Mouse (Mus musculus): ENCODE data around the gene Tmem175.
A peak's percentile ranks its signal among the peaks of the same experiment; 100 is the strongest.

Tmem175 gene

DNA sequence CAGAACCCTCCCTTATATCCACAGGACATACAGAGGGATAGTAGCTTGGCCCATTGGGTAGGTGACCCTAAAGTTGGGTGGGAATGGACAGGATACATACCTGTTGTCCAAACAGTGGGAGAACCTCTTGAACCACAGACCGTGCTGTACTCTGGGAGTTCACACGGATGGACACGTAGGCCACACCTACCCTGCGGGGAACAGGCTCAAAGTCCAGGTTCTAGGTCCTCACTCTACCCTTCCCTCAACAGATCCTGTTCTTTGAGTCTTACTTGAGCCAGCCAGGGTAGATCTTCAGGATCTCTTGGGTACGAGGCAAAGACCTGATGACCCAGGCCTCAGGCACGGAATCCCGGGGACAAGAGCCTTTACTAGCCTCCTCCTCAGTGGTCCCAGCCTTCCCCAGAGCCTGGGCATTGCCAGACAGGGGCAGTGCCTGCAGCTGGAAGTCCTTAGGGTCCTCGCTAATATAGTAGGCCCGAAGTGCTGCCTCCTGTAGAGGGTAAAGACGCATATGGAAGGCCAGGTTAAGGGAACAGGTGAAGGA lies 24.9 kb downstream of the Tmem175 start:
- no peak for DNase-seq (ENCODE audit: low spot score)

DNA sequence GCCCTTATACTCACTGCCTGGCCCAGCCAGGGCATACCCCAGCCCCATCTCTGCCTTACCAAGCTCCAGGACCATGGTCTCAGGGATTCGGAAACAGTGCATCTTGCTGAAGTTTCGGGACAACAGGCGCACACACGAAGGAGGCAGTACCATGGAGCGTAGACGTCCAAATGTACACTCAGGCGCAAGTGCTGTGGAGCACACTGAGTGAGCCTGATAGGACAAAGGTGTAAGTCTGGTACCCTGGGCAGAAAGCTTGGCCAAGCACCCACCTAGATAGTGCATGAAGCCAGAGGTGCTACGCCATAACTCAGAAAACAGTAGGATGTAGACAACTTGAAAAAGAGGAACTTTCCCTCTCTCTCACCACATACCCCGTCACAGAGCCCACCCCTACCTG lies 25.8 kb downstream of the Tmem175 start:
- no peak for DNase-seq (ENCODE audit: low spot score)

DNA sequence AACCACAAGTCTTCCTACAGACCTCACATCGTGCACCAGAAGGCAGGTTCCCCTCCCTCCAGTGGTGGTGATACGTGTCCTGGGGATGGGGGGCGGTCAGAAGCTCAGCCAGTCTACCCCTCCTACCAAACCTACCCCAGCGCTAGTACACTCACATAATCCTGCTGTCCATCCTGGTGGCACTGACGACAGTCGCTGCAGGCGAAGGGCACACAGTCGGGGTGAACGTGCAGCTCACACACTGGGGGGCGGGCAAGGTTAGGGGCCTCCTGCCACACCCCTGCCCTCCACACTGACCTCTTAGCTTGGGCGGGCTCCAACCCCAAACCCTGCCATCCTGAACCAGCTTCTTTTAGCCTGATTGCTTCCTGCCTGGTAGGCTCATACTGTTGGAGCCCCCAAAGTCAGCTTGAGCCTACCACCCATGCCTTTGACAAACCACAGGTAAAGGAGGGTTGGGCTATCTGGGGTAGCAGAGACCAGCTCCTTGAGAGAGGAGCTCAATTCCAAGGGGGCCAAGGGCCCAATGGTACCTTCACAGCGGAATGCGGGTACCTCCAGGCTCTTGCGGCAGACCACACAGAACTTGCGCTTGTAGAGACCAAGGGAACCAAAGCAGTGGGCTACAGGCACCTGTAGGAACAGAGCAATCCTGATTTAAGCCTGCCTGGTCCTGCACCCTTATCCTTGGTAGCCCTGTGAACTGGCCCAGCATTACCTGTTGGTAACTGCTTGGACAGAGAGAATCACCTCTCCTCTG lies 26.5 kb downstream of the Tmem175 start:
- no peak for DNase-seq (ENCODE audit: low spot score)

DNA sequence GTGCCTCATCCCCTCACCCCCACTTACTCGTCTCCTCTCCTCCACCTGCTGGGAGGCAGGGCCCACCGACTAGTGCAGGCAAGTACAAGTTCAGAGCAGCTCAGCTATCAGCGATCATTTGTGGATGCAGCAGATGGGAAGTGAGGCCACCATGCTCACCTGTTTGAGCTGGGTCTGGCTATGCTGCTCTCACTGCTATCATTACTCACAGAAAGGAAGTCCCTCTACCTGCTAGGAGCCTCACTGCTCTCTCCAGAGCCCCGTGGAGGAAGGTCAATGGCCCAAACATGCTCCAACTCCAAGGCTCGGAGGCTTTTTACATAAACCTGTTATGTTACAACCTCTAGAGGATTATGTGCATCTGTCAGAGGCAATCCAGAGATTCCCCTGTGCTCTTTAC lies 27.8 kb downstream of the Tmem175 start:
- DNase-seq (ENCODE audit: low spot score): no peak

DNA sequence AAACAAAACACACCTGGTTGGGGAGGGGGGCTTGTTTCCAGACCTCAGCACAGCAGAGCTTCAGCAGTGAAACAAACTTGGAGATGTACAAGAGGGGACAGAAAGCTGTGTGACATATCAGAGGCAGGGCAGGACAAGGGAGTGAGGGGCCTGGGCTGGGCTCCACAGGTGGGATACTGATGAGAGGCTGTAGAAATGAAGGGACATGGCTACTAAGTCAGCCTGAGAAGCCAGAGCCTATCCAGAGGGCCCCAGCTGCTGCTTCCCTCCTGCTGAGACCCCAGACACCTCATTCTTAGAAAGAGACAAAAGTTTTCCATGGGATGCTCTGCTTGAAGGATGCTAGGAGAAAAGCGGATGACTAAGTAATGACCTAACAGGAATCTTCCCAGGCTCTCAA lies 29.0 kb downstream of the Tmem175 start:
- DNase-seq (ENCODE audit: low spot score): no peak

DNA sequence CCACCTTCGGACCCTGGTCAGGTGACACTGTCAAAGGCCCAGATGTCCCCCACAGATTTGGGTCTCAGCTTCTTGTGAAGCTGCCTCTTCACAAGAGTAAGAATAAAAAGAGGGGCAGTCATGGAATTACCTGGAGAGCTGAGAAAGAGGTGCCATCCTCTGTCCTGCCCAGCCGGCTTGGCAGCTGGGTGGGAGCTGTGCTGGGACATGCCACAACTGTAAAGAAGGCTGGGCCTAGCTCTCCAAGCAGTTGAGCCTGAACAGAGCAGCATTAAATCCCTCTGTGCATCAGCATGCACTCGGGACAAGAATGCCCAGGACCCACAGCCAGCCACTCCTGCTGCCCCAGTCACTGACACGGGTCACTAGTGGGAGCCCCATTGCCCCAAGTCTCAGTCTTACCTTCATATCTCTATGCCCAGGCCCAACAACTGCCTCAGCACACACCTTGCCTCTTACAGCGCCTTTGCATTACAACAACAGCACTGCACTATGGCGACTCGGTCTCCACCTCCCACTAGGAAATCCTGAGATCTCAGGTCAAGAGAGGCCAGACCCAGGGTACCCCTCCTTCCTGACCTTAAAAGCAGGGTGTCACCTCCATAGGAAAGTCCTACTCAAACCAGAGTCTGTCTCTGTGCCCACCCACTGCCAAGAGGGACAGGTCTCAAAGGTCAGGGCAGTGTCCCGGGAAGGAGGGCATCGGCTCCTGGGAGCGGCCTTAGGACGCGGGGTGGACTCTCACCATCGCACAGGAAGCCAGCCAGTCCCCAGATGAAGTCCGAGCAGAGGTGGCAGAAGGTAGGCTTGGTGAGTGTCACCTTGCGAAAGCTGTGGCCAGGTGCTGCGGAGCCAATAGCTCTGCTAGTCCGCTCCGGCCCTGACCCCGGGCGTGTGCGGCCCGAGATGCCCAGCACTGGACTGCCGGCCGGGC lies 30.4 kb downstream of the Tmem175 start, which contains the start of gene Idua:
Idua (plus strand) TSS at position 634 of the 934 bp plus-strand sequence.
- peak; percentile 11 for DNase-seq (ENCODE audit: low spot score)

DNA sequence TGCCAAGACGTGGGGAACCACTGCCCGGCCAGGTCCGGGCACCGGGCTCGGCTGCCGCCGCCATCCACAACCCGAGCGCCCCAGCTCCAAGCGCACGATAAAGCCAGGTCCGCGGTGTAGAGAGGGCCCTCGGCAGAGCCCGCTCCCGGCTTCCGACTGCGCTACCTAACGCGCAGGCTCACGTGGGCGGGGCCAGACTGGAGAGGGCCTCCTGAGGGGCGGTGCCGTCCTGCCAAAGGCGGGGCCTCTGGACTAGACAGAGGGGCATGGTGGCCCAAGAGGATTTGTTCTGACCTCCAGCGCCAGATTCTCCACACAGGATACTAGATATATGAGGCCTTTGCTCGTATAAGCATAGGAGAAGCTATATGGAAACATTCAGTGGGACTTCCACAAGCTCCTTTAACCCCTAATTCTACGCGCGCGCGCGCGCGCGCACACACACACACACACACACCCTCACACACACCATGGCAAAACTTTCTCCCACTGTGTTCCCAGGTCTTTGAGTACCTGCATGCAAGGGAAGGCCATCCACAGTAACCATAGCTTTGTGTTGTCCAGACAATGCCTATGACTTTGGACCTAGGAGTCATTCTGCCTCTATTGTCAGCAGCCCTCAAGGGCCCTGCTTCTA lies 31.2 kb downstream of the Tmem175 start:
- peak; percentile 93 for DNase-seq (ENCODE audit: low spot score)

DNA sequence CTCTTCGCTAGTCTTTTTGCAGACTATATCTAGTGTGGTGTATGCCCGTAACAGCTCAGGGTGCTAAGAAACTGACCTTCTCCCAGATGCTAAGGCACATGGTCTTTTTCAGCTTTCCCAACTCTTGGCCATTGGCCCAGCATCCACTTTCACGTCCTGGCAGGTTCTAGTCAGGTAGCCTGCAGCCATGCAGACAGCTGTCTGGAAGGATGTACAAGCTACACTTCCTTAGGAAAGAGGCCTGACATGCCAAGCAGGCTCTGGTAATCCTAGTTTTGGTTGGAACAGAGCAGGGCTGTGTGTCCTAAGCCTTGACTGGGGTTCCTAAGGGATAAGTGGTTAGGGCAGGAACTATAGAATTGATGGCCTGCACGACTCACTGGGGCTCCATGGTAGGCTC lies 33.2 kb downstream of the Tmem175 start:
- no peak for DNase-seq (ENCODE audit: low spot score)

DNA sequence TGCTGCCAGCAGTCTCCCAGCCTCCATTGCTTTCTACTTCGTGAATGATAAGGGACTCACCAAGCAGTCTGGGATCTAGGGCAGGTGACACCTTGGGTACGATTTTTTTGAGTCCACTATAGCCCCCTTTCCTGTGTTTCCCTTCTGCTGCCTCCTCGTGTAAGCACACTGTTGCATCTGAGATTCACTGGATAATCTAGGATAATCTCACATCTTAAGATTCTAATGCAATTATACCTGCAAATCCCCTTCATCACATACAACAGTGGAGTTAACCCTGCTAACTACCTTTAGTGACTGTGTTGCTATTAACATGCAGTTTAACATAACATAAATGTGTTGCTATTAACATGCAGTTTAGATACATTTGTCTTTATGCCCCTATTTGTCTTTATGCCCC lies 35.5 kb downstream of the Tmem175 start:
- no peak for DNase-seq (ENCODE audit: low spot score)

DNA sequence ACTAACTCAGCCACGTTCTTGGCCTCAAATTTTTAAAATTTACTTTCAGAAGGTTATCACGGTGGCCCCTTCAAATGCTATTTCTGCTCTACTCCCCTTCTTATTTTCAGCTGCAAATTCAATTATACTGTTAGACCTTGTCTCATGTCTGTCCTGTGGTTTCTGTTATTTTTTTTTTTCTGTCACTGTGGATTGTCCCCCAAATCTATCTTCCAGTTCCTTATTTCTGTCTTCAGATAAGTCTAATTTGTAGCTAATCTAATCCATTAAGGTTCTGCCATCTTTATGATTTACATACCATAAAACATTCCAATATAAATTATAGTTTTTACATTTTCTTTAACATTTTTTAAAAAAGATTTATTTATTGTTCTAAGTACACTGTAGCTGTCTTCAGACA lies 37.8 kb downstream of the Tmem175 start:
- no peak for DNase-seq (ENCODE audit: low spot score)

DNA sequence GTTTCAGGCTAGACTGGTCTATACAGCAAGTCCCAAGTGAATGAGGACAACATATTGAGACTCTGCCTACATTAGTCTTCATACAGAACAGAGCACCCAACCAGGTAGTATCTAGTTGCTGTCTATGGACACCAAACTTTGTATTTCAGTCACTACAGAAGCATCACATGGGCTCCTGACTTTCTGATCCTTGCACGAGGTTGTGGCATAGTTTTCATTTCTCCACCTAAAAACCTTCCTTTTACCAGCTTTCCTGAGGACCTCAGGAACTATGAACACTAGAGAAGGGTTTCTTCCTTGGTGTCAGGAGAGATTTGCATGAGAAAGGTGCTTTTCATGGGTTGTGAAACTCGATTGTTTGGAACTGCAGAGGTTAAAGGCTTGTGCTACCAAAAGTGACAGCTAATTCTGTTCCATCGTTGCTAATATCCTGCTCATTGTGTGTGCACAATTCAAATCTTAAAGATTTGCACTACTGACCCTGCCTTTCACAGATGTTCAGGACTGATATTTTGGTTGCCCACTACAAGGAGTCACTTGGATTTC lies 38.9 kb downstream of the Tmem175 start:
- no peak for DNase-seq (ENCODE audit: low spot score)

DNA sequence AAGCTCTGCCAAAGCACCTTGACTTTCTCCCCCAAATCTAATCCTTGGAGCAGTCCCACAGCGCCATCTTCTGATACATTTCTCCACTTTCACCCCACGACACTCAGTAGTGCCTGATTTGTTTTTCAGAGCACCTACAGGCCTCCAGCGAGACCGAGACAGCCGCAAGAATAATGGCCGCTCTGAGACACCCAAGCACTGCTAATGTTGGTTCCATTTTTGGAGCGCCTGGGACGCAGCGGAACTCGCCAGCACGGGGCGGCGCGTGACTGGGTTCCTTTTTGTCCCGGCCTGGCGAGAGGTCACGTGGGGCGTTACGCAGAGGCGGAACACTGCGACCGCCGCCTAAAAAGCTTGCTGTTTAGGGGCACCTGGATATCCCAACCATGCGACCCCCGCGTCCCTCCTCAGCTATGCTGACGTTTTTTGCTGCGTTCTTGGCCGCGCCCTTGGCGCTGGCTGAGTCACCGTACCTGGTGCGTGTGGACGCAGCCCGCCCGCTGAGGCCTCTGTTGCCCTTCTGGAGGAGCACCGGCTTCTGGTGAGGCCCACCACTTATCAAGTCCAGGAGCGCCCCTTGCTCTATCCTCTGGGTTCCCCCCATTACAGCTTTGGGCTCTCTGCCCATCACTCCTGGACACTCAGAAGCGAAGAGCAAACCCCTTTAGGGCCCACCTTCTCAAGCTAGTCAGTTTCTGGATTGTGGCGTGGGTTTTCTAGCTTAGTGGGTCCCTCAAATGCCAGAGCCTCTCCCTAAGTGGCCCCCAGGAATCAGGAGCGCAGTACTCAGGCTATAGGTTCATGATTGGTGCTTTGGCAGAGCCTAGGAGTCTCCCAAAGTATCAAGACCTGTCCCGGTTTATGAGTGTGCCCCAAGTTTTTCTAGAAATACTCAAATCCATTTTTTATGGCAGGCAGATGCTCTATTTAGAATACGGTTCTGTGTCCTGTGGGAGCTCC lies 39.7 kb downstream of the Tmem175 start, which contains the start of gene Dgkq:
Dgkq (minus strand) TSS at position 696 of the 960 bp plus-strand sequence.
- DNase-seq (ENCODE audit: low spot score): peak; percentile 89

DNA sequence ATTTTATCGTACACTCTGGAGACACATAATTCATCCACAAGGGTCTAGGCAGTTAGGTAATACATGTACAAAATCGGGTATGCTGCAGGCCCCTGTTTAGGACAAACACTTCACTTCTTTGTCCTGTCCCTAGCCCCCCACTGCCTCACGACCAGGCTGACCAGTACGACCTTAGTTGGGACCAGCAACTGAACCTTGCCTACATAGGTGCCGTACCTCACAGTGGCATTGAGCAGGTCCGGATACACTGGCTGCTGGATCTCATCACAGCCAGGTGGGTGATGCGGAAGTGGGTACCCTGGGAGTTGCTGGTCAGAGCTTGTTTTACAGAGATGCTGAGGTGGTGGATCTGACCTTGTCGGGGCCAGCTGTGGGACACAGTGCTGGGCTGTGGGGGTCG lies 40.4 kb downstream of the Tmem175 start:
- DNase-seq (ENCODE audit: low spot score): no peak

DNA sequence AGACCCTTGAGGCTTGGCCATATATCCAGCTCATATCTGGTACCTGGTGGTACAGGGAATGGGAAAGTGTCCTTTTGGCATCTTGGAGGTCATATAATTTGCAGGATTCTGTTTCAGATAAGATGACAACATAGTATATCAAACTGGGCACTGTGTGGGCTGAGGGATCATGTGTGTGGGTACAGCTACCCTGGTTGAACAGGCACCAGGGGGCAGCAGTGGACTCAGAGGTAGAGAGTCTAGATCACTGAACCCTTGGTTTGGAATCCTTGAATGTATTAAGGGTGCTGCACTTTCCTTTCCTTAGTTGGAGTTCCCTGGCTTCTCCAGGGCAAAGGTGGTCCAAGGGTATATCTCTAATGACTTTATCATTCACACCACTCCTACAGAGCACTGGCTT lies 41.2 kb downstream of the Tmem175 start:
- peak; percentile 68 for DNase-seq (ENCODE audit: low spot score)

DNA sequence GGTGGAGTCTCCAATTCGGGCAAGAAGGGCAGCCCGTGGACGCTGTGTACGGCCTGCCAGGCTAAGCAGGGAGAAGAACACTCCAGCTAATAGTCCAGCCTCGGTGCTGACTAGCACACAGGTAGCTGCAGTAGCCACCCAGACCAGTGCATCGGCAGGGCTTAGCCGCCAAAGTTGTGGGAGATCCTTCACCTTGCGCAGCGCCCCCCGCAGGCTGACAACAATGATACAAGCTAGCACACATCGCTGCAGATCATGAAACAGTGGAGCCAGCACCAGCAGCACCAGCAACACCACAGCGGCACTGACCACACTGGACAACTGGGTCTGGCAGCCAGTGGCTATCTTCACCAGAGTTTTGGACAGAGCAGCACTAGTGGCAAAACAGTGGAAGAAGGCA lies 42.2 kb downstream of the Tmem175 start:
- DNase-seq (ENCODE audit: low spot score): no peak

DNA sequence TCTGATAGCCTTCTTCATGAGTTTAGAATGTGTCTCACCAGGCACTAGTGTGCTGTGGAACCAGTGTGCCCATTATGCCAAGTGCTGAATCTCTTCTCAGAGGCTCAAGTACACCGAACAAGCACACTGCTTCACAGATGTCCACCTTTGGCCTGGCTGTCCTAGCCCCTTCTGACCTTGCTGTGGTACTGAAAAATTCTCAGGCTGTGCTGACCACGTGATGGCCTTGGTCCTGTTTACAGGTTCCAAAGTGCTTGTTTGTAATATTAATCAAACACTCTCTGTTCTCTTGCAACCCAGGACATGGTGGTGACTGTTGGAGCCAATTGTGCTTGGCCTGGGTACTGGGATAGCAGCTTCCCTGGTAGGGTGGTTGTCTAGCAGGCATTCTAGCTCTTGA lies 45.1 kb downstream of the Tmem175 start:
- DNase-seq (ENCODE audit: low spot score): no peak

DNA sequence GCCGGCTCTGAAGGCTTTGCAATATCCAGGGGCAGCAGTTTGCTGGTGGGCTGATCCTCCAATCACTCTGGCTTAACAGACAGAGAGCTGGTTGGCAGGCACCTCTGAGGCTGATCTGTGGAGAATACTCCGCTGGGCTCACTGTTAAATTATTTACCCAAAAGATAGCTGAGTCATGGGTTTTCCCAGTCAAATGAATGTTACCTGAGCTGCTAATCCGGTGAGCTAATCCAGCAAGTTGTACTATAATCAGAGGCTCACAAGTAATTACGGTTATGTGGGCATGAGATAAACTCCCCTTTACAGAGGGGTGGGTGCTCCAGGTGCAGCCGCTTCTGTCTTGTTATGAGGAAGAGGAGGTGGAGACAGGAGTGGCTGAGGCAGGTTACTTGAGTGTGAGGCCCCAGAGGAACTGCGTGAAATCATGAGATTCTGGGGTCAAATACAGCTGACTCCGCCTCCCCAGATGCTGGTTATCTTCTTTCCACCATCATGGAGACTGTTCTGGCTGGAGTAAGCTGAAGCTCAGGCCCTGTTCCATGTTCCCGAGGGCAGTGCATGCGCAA lies 45.8 kb downstream of the Tmem175 start, which contains the start of gene Slc26a1:
Slc26a1 (minus strand) TSS at position 319 of the 566 bp plus-strand sequence.
- no peak for DNase-seq (ENCODE audit: low spot score)

DNA sequence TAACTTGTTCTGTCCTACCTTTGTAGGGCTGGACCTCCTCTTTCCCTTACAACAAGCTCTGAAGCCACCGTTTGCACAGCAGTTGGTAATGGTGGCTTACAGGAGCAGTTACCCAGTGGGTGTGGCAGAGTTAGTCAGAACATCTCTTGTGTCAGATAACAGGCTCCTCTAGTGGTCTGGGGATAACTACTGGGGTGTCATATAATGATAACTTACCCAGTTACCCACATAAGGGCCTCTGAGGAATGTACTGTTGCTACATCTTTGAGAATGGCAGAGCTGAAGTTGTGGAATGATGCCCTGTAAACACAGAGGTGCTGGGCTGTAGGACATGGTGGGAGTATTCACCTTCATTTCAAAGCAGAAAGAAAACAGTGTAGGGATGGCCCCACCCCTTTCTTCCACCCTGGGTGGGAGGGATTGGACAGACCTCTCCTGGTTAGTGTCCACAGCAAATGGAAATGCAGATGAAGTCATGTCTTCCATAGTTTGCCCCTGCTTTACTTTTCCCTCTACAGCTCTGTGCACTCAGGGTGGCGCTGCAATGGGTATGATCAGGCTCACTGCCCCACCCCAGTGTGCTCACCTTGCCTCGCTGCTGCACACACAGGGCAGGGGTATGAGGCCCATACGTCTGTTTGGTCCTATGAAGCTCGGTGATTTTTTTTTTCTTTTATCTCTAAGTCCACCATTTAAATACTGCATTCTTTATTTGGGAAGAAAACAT lies 47.4 kb downstream of the Tmem175 start:
- peak; percentile 20 for DNase-seq (ENCODE audit: low spot score)

DNA sequence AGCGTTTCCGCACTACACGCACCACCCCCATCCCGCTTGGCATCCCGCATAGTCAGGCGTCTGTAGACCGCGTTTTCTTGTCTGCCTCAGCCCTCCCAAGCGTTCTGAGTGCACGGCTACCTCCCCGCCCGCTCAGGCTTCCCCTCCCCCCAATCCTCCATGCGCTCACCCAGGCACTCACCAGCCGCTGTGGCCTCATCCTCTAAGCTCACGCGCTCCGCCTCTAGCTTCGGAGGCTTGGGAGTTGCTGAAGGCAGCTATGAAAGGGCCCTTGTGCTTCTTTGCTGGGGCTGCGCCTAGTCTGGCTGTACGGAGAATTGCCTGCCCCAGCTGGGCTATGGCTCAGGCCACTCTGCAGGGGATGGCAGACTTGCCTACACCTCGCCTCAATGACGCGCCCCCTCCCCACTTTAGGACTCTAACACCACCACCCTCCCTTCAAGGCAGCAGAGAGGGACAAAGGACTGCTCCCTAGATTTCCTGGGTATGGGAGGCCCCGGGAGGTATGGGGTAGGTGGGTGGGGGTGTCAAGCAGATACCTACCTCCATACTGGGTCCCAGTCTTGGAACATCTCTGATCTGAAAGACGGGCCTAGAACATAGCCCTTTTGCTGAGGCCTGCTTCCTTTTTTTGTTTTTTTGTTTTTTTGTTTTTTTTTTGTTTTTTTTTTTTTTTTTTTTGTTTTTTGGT lies 48.2 kb downstream of the Tmem175 start:
- DNase-seq (ENCODE audit: low spot score): peak; percentile 76

Measured in retina, embryonic 14.5 days (tissue).